Mouse (Mus musculus) hindbrain, embryonic 16.5 days (tissue): ENCODE results near the gene Ms4a2. TPM values are rescaled to one million over a fixed set of nuclear protein-coding genes. Genes with fewer than 3 reads are reported as not detected.

Experiments used
- ATAC-seq: fragments of 200-750 bp; cut with Nextera tagmentation; 2 replicates; pipeline ENCODE4 v1.8.0; 2017; ENCODE audit warnings: moderate TSS enrichment, moderate library complexity
- H3K27ac ChIP-seq: fragments of 300-500 bp; sonication (generic); 2 replicates; pipeline ENCODE4 v1.5.1; 2014; ENCODE audit warnings: low read depth, mild to moderate bottlenecking, control low read depth, low read length, moderate library complexity
- H3K27me3 ChIP-seq: fragments of 300-500 bp; sonication (generic); replicated peaks from 2 replicates; pipeline ENCODE4 v1.6.1; 2014; ENCODE audit warnings: low read length; ENCODE audit not compliant: control insufficient read depth, insufficient read depth
- H3K36me3 ChIP-seq: fragments of 300-500 bp; sonication (generic); 2 replicates; pipeline ENCODE4 v1.6.1; 2014; ENCODE audit warnings: mild to moderate bottlenecking, low read length, moderate library complexity, mixed read lengths; ENCODE audit not compliant: control insufficient read depth, insufficient read depth
- H3K4me1 ChIP-seq: fragments of 300-500 bp; sonication (generic); 2 replicates; pipeline ENCODE4 v1.6.1; 2014; ENCODE audit warnings: low read depth, low read length; ENCODE audit not compliant: control insufficient read depth, insufficient read depth
- H3K4me2 ChIP-seq: fragments of 300-500 bp; sonication (generic); 2 replicates; pipeline ENCODE4 v1.6.1; 2014; ENCODE audit warnings: mild to moderate bottlenecking, low read length, control low read depth, moderate library complexity
- H3K4me3 ChIP-seq: fragments of 300-500 bp; sonication (generic); 2 replicates; pipeline ENCODE4 v1.5.1; 2014; ENCODE audit warnings: mild to moderate bottlenecking, low read length, control low read depth, moderate library complexity
- H3K9ac ChIP-seq: fragments of 300-500 bp; sonication (generic); 2 replicates; pipeline ENCODE4 v1.6.1; 2014; ENCODE audit warnings: low read depth, mild to moderate bottlenecking, control low read depth, low read length, moderate library complexity
- H3K9me3 ChIP-seq: fragments of 300-500 bp; sonication (generic); 2 replicates; pipeline ENCODE4 v1.6.1; 2014; ENCODE audit warnings: mild to moderate bottlenecking, low read length, moderate library complexity; ENCODE audit not compliant: control insufficient read depth
- WGBS: fragments of 180-500 bp; shearing (Covaris S2); extraction: QIAGEN DNeasy Blood & Tissue Kit; methylation state at CpG from one replicate; pipeline ENCODE4 v1.1.7; 2014; 5-methylcytosine and 5-hydroxymethylcytosine counted together
- polyA plus RNA-seq: library from polyadenylated mRNA; unstranded; fragments of >200 nt; fragmentation: Nextera tagmentation; extraction: Ambion mirVana; gene quantifications from 2 replicates; pipeline ENCODE4 v1.2.1, GENCODE M21; 2015

Gene Ms4a2
- polyA plus RNA-seq, 1 experiment from 2014 or later = 0.10 TPM

DNA sequence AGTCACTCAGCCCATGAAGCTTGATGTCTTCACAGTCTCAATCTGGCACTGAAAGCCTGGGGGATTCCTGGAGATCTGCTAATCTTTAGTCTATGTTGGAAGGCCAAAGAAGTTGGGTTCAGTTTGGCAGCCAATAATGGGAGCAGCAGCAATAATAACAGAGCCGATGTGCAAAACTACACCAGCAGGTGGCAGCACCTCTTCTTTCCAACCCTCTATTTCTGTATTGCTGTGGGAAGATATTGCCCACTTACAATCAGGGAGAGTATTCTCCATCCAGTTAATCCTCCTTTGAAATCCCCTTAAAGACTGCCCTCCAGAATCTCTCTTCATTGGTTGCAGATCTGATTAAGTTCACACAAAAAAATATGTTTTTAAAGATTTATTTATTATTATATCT, 15.3 kb downstream of the Ms4a2 start:
- Histone ChIP-seq H3K4me3 (no peak overlapping the region), H3K27me3 (no peaks in the 10 kb centered on the region), H3K9ac (no peak overlapping the region), H3K9me3 (no peaks in the 10 kb centered on the region), H3K36me3 (no peaks in the 10 kb centered on the region), H3K27ac (no peak overlapping the region), H3K4me2 (no peak overlapping the region), H3K4me1 (no peaks in the 10 kb centered on the region)
- whole genome bisulfite sequencing = 14% methylated on average over 1 of the region's 1 CpGs
- ATAC-seq = peak; percentile 55; the same call in 1 of the 2 replicates

DNA sequence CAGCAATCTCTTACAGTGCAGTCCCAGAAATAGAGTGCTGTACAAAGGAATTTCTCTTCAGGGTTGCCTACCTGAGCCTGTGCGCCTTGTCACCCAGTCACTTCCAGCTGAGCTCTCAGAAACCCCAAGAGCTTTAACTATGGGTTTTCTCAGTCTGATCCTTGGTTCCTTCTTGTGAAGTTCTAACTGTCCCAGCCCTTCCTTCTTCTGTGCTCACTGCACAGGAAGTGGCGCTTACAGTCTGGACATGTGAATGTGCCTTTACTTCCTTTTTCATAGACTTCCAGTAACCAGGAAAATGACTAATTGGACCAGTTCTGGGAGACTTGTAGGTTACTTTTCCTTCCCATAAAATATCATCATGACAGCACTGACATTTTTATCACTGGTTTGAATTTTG, 18.9 kb downstream of the Ms4a2 start, which contains the start of gene Ms4a6d:
Gene Ms4a6d (minus strand): TSS at position 247 of the 400 bp plus-strand sequence.
- WGBS = 94% methylated on average over 2 of the region's 2 CpGs
- no peaks in the 10 kb centered on the region for H3K27me3 ChIP-seq
- no peak within 1 kb of the TSS for H3K4me2 ChIP-seq
- no peaks in the 10 kb centered on the region for H3K36me3 ChIP-seq
- no peak for ATAC-seq
- H3K9me3 ChIP-seq = no peaks in the 10 kb centered on the region
- no peaks in the 10 kb centered on the region for H3K4me1 ChIP-seq
- no peak within 1 kb of the TSS for H3K4me3 ChIP-seq
- no peak within 1 kb of the TSS for H3K9ac ChIP-seq
- H3K27ac ChIP-seq = no peak within 1 kb of the TSS

DNA sequence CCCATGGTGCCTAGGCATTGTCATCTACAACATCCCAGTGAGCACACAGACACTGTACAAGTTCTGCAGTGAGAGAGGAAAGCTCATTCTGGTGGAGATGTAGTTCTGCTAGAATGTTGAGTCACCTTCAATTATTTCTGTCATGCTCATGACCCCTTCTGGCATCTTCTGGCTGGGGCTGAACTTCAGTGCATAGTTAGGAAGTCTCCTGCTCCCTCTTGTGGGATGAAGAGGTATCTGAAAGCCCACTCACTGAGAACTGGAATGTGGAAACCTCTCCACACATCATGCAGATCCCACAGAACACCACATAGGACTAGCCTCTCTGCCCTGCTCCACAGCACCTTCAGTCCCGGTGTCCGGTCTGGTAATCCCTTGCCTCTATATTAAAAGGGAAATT, 21.5 kb downstream of the Ms4a2 start:
- H3K4me1 ChIP-seq = no peaks in the 10 kb centered on the region
- no peak overlapping the region for H3K9ac ChIP-seq
- no peak overlapping the region for H3K4me3 ChIP-seq
- H3K9me3 ChIP-seq = no peaks in the 10 kb centered on the region
- no peak overlapping the region for H3K4me2 ChIP-seq
- WGBS = 94% methylated on average over 2 of the region's 2 CpGs
- H3K27ac ChIP-seq = no peak overlapping the region
- H3K36me3 ChIP-seq = no peaks in the 10 kb centered on the region
- no peak for ATAC-seq
- no peaks in the 10 kb centered on the region for H3K27me3 ChIP-seq

DNA sequence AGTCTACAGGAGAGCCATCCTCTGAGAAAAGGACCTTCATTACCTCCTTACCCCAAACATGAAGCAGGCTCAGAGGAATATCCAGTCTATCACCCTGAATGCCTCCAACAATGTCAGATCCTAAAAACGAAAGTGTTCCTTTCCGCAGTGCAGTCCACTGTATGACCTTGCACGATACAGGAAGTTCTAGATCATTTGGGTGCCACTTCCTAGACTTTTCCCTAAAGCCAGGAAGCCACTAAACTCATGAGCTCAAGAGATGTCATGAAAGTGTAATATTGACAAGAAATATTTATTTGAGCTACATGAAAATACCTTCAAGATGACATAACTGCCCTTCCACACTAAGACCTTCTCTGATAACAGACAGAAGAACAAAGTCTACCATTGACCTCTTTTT, 22.2 kb downstream of the Ms4a2 start:
- Histone ChIP-seq H3K27ac (no peak overlapping the region), H3K9ac (no peak overlapping the region), H3K4me2 (no peak overlapping the region), H3K4me3 (no peak overlapping the region), H3K9me3 (no peaks in the 10 kb centered on the region), H3K36me3 (no peaks in the 10 kb centered on the region), H3K4me1 (no peaks in the 10 kb centered on the region), H3K27me3 (no peaks in the 10 kb centered on the region)
- WGBS = 91% methylated on average over 3 of the region's 3 CpGs
- no peak for ATAC-seq

DNA sequence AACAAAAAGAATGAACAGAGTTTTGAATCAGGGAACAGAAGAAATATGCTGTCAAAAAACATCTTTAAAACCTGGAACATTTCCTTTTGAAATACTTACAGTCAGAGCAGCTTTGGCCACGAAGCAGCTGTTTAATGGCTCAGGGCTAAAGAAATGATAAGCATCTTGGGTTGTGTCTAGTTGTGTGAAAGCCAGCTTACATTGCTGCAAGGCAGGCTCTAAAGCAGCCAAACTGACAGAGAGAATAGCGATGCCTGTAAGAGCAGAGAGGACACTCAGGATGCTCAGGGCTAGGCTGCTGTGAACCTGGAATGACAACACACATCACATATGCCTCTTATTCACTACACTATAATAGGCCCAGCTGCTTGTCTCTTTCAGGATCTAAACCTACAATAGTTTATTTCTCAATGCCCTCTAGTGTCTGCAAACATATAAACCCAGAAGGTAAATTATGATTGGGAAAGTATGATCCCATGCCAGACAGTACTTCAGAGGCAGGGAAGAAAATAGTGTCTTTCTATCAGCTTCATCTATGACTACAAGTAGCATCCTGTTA, 33.5 kb downstream of the Ms4a2 start:
- H3K4me2 ChIP-seq = no peak overlapping the region
- 68% methylated on average over 2 of the region's 2 CpGs for WGBS

DNA sequence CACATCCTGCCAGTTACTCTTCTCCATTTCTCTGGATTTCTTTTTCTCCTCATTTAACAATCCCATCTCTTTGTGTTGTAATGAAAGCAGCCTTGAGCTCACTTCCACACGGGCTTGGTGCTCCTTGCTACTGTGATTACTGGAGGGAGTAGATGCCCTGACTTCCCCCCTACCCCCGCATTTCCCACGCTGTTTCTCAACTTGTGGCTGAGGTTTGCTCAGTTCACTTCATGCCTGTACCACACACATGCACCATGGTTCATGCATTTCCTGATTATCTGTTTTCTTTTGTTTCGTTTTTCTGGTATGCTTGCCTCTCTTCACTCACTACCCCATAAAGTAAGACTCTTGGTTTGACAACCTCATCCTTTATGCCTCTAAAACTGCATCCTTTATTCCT, 34.3 kb downstream of the Ms4a2 start:
- Histone ChIP-seq H3K4me2 (no peak overlapping the region), H3K27ac (no peak overlapping the region), H3K36me3 (no peaks in the 10 kb centered on the region), H3K4me1 (no peaks in the 10 kb centered on the region), H3K9me3 (no peaks in the 10 kb centered on the region), H3K9ac (no peak overlapping the region), H3K27me3 (no peaks in the 10 kb centered on the region), H3K4me3 (no peak overlapping the region)
- no peak for ATAC-seq
- 75% methylated on average over 4 of the region's 4 CpGs for WGBS

More for the DNA sequence above, 33.5 kb downstream of the Ms4a2 start:
- Histone ChIP-seq H3K27ac (no peak overlapping the region), H3K9ac (no peak overlapping the region), H3K36me3 (no peaks in the 10 kb centered on the region), H3K27me3 (no peaks in the 10 kb centered on the region), H3K4me3 (no peak overlapping the region), H3K4me1 (no peaks in the 10 kb centered on the region), H3K9me3 (no peaks in the 10 kb centered on the region)
- ATAC-seq = no peak

DNA sequence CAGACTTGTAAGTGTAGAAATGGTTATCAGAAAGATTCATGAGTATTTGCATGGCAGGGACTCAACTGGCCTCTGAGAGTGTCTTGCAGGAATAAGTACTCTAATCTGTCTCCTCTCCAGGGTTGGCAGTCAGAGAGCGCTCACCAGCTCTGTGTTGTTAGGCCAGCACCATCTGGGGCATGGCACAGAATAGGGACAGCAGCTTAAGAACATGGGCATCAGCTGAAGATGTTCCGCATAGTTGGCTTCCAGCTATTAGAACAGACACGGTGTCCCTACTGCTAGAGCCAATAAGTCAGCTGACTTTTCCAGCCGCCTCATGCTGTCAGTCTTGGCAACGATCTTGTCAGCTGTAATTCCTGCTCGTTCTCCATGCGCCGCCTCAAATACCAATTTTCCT, 48.6 kb downstream of the Ms4a2 start:
- Histone ChIP-seq H3K4me2 (no peak overlapping the region), H3K9ac (no peak overlapping the region), H3K9me3 (no peaks in the 10 kb centered on the region), H3K27ac (no peak overlapping the region), H3K27me3 (no peaks in the 10 kb centered on the region), H3K4me1 (no peaks in the 10 kb centered on the region), H3K36me3 (no peaks in the 10 kb centered on the region), H3K4me3 (no peak overlapping the region)
- 69% methylated on average over 8 of the region's 8 CpGs for WGBS
- ATAC-seq = peak; percentile 91

Other genes starting within 250 kb of the Ms4a2 start
- 2.1 and 2.5 TPM in 2 replicates for gene Ms4a4a, start 248.2 kb downstream of the Ms4a2 start, polyA plus RNA-seq
- gene Ms4a4c, start 218.9 kb downstream of the Ms4a2 start, polyA plus RNA-seq = 0.53 TPM in 1 of 2 replicates, not detected in the other
- not detected in 2 replicates for gene Ms4a4b, start 180.2 kb downstream of the Ms4a2 start, polyA plus RNA-seq
- gene Ms4a6c, start 154.4 kb downstream of the Ms4a2 start, polyA plus RNA-seq = 2.2 and 2.5 TPM in 2 replicates
- not detected in 2 replicates for gene Gm8369, start 137.8 kb downstream of the Ms4a2 start, polyA plus RNA-seq
- 2.2 and 3.1 TPM in 2 replicates for gene Ms4a6b, start 107.2 kb downstream of the Ms4a2 start, polyA plus RNA-seq
- not detected in 2 replicates for gene Ms4a4d, start 86.9 kb downstream of the Ms4a2 start, polyA plus RNA-seq
- gene Ms4a6d, start 18.9 kb downstream of the Ms4a2 start, polyA plus RNA-seq = 1.9 and 2.1 TPM in 2 replicates
- not detected in 2 replicates for gene Ms4a3, start 17.1 kb upstream of the Ms4a2 start, polyA plus RNA-seq
- not detected in 2 replicates for gene Oosp2, start 36.8 kb upstream of the Ms4a2 start, polyA plus RNA-seq
- not detected in 2 replicates for gene Oosp1, start 67.4 kb upstream of the Ms4a2 start, polyA plus RNA-seq
- not detected in 2 replicates for gene Oosp3, start 73.3 kb upstream of the Ms4a2 start, polyA plus RNA-seq
- gene Gif, start 123.8 kb upstream of the Ms4a2 start, polyA plus RNA-seq = not detected in 2 replicates
- gene Mrpl16, start 146.7 kb upstream of the Ms4a2 start, polyA plus RNA-seq = 46.2 and 49.1 TPM in 2 replicates
- 20.1 and 21.1 TPM in 2 replicates for gene Stx3, start 195.7 kb upstream of the Ms4a2 start, polyA plus RNA-seq
- gene Olfr1417, start 215.5 kb upstream of the Ms4a2 start, polyA plus RNA-seq = 0.11 and 0.33 TPM in 2 replicates
- not detected in 2 replicates for gene Olfr1418, start 237.3 kb upstream of the Ms4a2 start, polyA plus RNA-seq